Mouse (Mus musculus): ENCODE data around the gene Cd209g. TPM values are rescaled to one million over a fixed set of nuclear protein-coding genes. Genes with fewer than 3 reads are reported as not detected.
"Not testable (repeated sequence)": the region's sequence is repeated elsewhere in the genome, so short reads cannot be mapped to it uniquely, and the experiment has no call there.

The Cd209g gene
- polyA plus RNA-seq (2015; fragmentation: Nextera tagmentation; extraction: Ambion mirVana) = not detected in 2 replicates

- no peaks in the 10 kb centered on the region for H3K27me3 ChIP-seq (ENCODE audit: insufficient read depth, low read length)
- no peak within 1 kb of the TSS for H3K4me2 ChIP-seq (ENCODE audit: low read length)
- no peak within 1 kb of the TSS for H3K9ac ChIP-seq (ENCODE audit: low read depth, low read length)
- no peak within 1 kb of the TSS for H3K4me3 ChIP-seq (replicated peaks; ENCODE audit: low read depth, low read length)
- no peaks in the 10 kb centered on the region for H3K4me1 ChIP-seq (replicated peaks; ENCODE audit: insufficient read depth, low read length)
- no peak for DNase-seq (ENCODE audit: low spot score)
- no peak for TF ChIP-seq CTCF (IDR thresholded peaks at IDR 0.05; ENCODE audit: low read depth)
- H3K36me3 ChIP-seq (ENCODE audit: insufficient read depth, low read length) = no peaks in the 10 kb centered on the region
- no peak within 1 kb of the TSS for H3K27ac ChIP-seq
- WGBS = 88% methylated on average over 10 of the region's 10 CpGs
- H3K9me3 ChIP-seq (replicated peaks; ENCODE audit: low read length) = no peaks in the 10 kb centered on the region
- no peak for ATAC-seq (replicated peaks; ENCODE audit: low FRiP score, low read depth)
Observed at GRCm38 (mm10) chr8:4133798-4134197, at the start of gene Cd209g. Gene Cd209g, plus strand, starts transcription at chr8:4134098.

- ATAC-seq (replicated peaks; ENCODE audit: low FRiP score, low read depth) = 0 out of 2 replicates have a peak, but pooled peaks have one; percentile 29
- H3K36me3 ChIP-seq (ENCODE audit: insufficient read depth, low read length); H3K27me3 ChIP-seq (ENCODE audit: insufficient read depth, low read length); H3K4me1 ChIP-seq (replicated peaks; ENCODE audit: insufficient read depth, low read length); H3K27ac ChIP-seq; DNase-seq (ENCODE audit: low spot score); H3K4me3 ChIP-seq (replicated peaks; ENCODE audit: low read depth, low read length); H3K4me2 ChIP-seq (ENCODE audit: low read length); H3K9me3 ChIP-seq (replicated peaks; ENCODE audit: low read length); H3K9ac ChIP-seq (ENCODE audit: low read depth, low read length): not testable (repeated sequence)
- WGBS = 49% methylated on average over 31 of the region's 33 CpGs
Observed at GRCm38 (mm10) chr8:4087180-4087722, 46.6 kb upstream of the Cd209g start.

GRCm38 (mm10) chr8:4088514-4088913 lies 45.4 kb upstream of the Cd209g start:
- 88% methylated on average over 3 of the region's 3 CpGs for WGBS

GRCm38 (mm10) chr8:4105735-4106134 lies 28.2 kb upstream of the Cd209g start, which contains the start of gene Cd209f:
Gene Cd209f, minus strand, starts transcription at chr8:4105835.
- H3K9me3 ChIP-seq (replicated peaks; ENCODE audit: low read length); H3K27me3 ChIP-seq (ENCODE audit: insufficient read depth, low read length); H3K27ac ChIP-seq; H3K4me1 ChIP-seq (replicated peaks; ENCODE audit: insufficient read depth, low read length); H3K4me3 ChIP-seq (replicated peaks; ENCODE audit: low read depth, low read length); H3K9ac ChIP-seq (ENCODE audit: low read depth, low read length); ATAC-seq (replicated peaks; ENCODE audit: low FRiP score, low read depth); H3K36me3 ChIP-seq (ENCODE audit: insufficient read depth, low read length); DNase-seq (ENCODE audit: low spot score); H3K4me2 ChIP-seq (ENCODE audit: low read length): not testable (repeated sequence)
- 76% methylated on average over 1 of the region's 2 CpGs for WGBS

More at GRCm38 (mm10) chr8:4088514-4088913, 45.4 kb upstream of the Cd209g start:
- not testable (repeated sequence) for DNase-seq (ENCODE audit: low spot score); H3K9me3 ChIP-seq (replicated peaks; ENCODE audit: low read length); H3K27me3 ChIP-seq (ENCODE audit: insufficient read depth, low read length); H3K4me1 ChIP-seq (replicated peaks; ENCODE audit: insufficient read depth, low read length); H3K36me3 ChIP-seq (ENCODE audit: insufficient read depth, low read length); H3K4me2 ChIP-seq (ENCODE audit: low read length); H3K27ac ChIP-seq; ATAC-seq (replicated peaks; ENCODE audit: low FRiP score, low read depth); H3K9ac ChIP-seq (ENCODE audit: low read depth, low read length); H3K4me3 ChIP-seq (replicated peaks; ENCODE audit: low read depth, low read length)

- Histone ChIP-seq H3K9ac (ENCODE audit: low read depth, low read length) (no peak overlapping the region), H3K27ac (no peak overlapping the region), H3K9me3 (replicated peaks; ENCODE audit: low read length) (no peaks in the 10 kb centered on the region), H3K4me2 (ENCODE audit: low read length) (no peak overlapping the region), H3K36me3 (ENCODE audit: insufficient read depth, low read length) (no peaks in the 10 kb centered on the region), H3K4me3 (replicated peaks; ENCODE audit: low read depth, low read length) (no peak overlapping the region), H3K27me3 (ENCODE audit: insufficient read depth, low read length) (no peaks in the 10 kb centered on the region), H3K4me1 (replicated peaks; ENCODE audit: insufficient read depth, low read length) (no peaks in the 10 kb centered on the region)
- DNase-seq (ENCODE audit: low spot score) (peak; percentile 85), ATAC-seq (replicated peaks; ENCODE audit: low FRiP score, low read depth) (peak; percentile 51; the same call in 1 of the 2 replicates)
- TF ChIP-seq CTCF (IDR thresholded peaks at IDR 0.05; ENCODE audit: low read depth) = peak; percentile 83
- 11% methylated on average over 12 of the region's 12 CpGs for WGBS
Observed at GRCm38 (mm10) chr8:4139660-4140646, 6.1 kb downstream of the Cd209g start.

- Histone ChIP-seq H3K4me2 (ENCODE audit: low read length) (no peak overlapping the region), H3K36me3 (ENCODE audit: insufficient read depth, low read length) (no peaks in the 10 kb centered on the region), H3K9me3 (replicated peaks; ENCODE audit: low read length) (no peaks in the 10 kb centered on the region), H3K4me3 (replicated peaks; ENCODE audit: low read depth, low read length) (no peak overlapping the region), H3K9ac (ENCODE audit: low read depth, low read length) (no peak overlapping the region), H3K4me1 (replicated peaks; ENCODE audit: insufficient read depth, low read length) (no peaks in the 10 kb centered on the region), H3K27me3 (ENCODE audit: insufficient read depth, low read length) (no peaks in the 10 kb centered on the region), H3K27ac (no peak overlapping the region)
- 0 out of 2 replicates have a peak, but pooled peaks have one; percentile 6 for TF ChIP-seq CTCF (IDR thresholded peaks at IDR 0.05; ENCODE audit: low read depth)
- 62% methylated on average over 3 of the region's 3 CpGs for WGBS
- DNase-seq (ENCODE audit: low spot score) (peak; percentile 28), ATAC-seq (replicated peaks; ENCODE audit: low FRiP score, low read depth) (no peak)
Observed at GRCm38 (mm10) chr8:4141721-4142120, 7.8 kb downstream of the Cd209g start.

Measured in kidney, postnatal 0 days (tissue).